Mouse (Mus musculus) left cerebral cortex, adult 8-10 months (tissue): ENCODE measurements around the gene Rpl10a. TPM values are rescaled to one million over a fixed set of nuclear protein-coding genes. Genes with fewer than 3 reads are reported as not detected.

ENCODE experiments used
- DNase-seq, 2 experiments: peaks; one replicate each; pipeline ENCODE4 v3.0.0; 2022; ENCODE audit warnings: low spot score in 2 of 2
- total RNA-seq, 4 experiments: library from RNA; stranded (reverse); gene quantifications; 2 replicates each; pipeline ENCODE4 v1.2.4; 2022

The Rpl10a gene
- 100 to 1,000 TPM; 323 to 368 (median 355) TPM for total RNA-seq

- peak; percentile 93 to 94 for DNase-seq
These were observed at the start of gene Rpl10a for GRCm38 (mm10) chr17:28328366-28328928. TSS of gene Rpl10a (plus strand) at chr17:28328471.

- no peak for DNase-seq
These were observed 49.0 kb upstream of the Rpl10a start for GRCm38 (mm10) chr17:28279236-28279635.

GRCm38 (mm10) chr17:28279780-28280422 is 48.4 kb upstream of the Rpl10a start:
- no peak for DNase-seq

- no peak for DNase-seq
These were observed 47.9 kb upstream of the Rpl10a start for GRCm38 (mm10) chr17:28280423-28280800.

GRCm38 (mm10) chr17:28280831-28281377 is 47.4 kb upstream of the Rpl10a start:
- DNase-seq = no peak

GRCm38 (mm10) chr17:28281866-28282441 is 46.3 kb upstream of the Rpl10a start:
- no peak for DNase-seq

GRCm38 (mm10) chr17:28283199-28283598 is 45.1 kb upstream of the Rpl10a start:
- no peak for DNase-seq

- no peak for DNase-seq
These were observed 42.1 kb upstream of the Rpl10a start for GRCm38 (mm10) chr17:28286133-28286532.

GRCm38 (mm10) chr17:28286964-28287363 is 41.3 kb upstream of the Rpl10a start:
- DNase-seq = no peak

GRCm38 (mm10) chr17:28287578-28287977 is 40.7 kb upstream of the Rpl10a start:
- no peak for DNase-seq

GRCm38 (mm10) chr17:28287980-28288379 is 40.3 kb upstream of the Rpl10a start:
- no peak for DNase-seq

GRCm38 (mm10) chr17:28290262-28290661 is 38.0 kb upstream of the Rpl10a start:
- no peak for DNase-seq

- no peak for DNase-seq
These were observed 37.6 kb upstream of the Rpl10a start for GRCm38 (mm10) chr17:28290671-28291070.

GRCm38 (mm10) chr17:28291346-28291745 is 36.9 kb upstream of the Rpl10a start:
- DNase-seq = no peak

GRCm38 (mm10) chr17:28293716-28294115 is 34.6 kb upstream of the Rpl10a start:
- no peak for DNase-seq

GRCm38 (mm10) chr17:28294449-28295333 is 33.6 kb upstream of the Rpl10a start:
- DNase-seq = no peak

- DNase-seq = no peak
These were observed 29.4 kb upstream of the Rpl10a start for GRCm38 (mm10) chr17:28298888-28299287.

- DNase-seq = no peak
These were observed 28.5 kb upstream of the Rpl10a start for GRCm38 (mm10) chr17:28299669-28300320.

- no peak for DNase-seq
These were observed 27.9 kb upstream of the Rpl10a start for GRCm38 (mm10) chr17:28300323-28300722.

- no peak for DNase-seq
These were observed 27.4 kb upstream of the Rpl10a start for GRCm38 (mm10) chr17:28300850-28301249.

- DNase-seq = no peak
These were observed 23.1 kb upstream of the Rpl10a start for GRCm38 (mm10) chr17:28305172-28305571.
